Mouse (Mus musculus) E14TG2a.4 (cell line): ENCODE results near the gene Zfp108.

Experiments used
- CTCF ChIP-seq: conservative IDR thresholded peaks from 2 replicates; pipeline ENCODE4 v1.5.1; 2014; ENCODE audit warnings: low read length
- POU5F1 ChIP-seq: IDR thresholded peaks from 2 replicates; pipeline ENCODE4 v1.6.1; 2014; ENCODE audit warnings: low read length, borderline replicate concordance

DNA sequence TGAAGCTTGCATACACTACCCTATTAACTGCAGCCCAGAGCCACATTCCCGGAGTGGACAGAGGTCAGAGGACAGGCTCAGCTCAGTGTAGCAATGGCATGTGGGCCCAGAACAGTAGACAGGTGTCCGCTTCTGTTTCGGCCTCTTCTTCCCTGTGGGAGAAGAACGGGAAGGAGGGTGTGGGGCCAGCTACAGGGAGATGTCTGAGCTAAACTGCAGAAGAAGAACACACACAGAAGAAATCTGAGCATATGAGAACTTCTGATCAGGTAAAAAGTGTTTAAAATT, 26.2 kb downstream of the Zfp108 start:
- TF ChIP-seq CTCF (no peak), POU5F1 (no peak)
